Mouse (Mus musculus): ENCODE results near the gene Hpcal1. TPM values are rescaled to one million over a fixed set of nuclear protein-coding genes. Genes with fewer than 3 reads are reported as not detected.
A peak's percentile ranks its signal among the peaks of the same experiment; 100 is the strongest.

Hpcal1 gene
- polyA plus RNA-seq, 2 experiments: 44.1 to 55.7 TPM

- no peak for ATAC-seq (ENCODE audit: low FRiP score, low read depth)
- Histone ChIP-seq H3K4me2 (replicated peaks; ENCODE audit: low read depth, low read length, severe bottlenecking) (no peak overlapping the region), H3K27ac (replicated peaks; ENCODE audit: low read depth, low read length) (no peak overlapping the region), H3K4me3 (replicated peaks; ENCODE audit: low read length) (no peak overlapping the region), H3K36me3 (ENCODE audit: control insufficient read depth, insufficient read depth, low read length) (no peaks in the 10 kb centered on the region), H3K9me3 (ENCODE audit: control insufficient read depth, low read length) (no peaks in the 10 kb centered on the region), H3K9ac (ENCODE audit: low read depth, low read length, severe bottlenecking) (no peak overlapping the region), H3K4me1 (ENCODE audit: control insufficient read depth, insufficient read depth, low read length) (no peaks in the 10 kb centered on the region; the same call in 1 of the 2 replicates), H3K27me3 (ENCODE audit: control insufficient read depth, insufficient read depth, low read length) (no peaks in the 10 kb centered on the region)
- no peak for TF ChIP-seq POLR2A (IDR thresholded peaks at IDR 0.05; ENCODE audit: borderline replicate concordance, extremely low read depth, insufficient read depth, insufficient read length)
- 49% methylated on average over 2 of the region's 2 CpGs for WGBS
- no peak for DNase-seq (ENCODE audit: low spot score)
Observed at GRCm38 (mm10) chr12:17686116-17686515, 4.5 kb upstream of the Hpcal1 start.

- Histone ChIP-seq H3K4me1 (ENCODE audit: control insufficient read depth, insufficient read depth, low read length) (peaks cover 12% of the 10 kb centered on the region), H3K27ac (replicated peaks; ENCODE audit: low read depth, low read length) (no peak overlapping the region), H3K36me3 (ENCODE audit: control insufficient read depth, insufficient read depth, low read length) (no peaks in the 10 kb centered on the region), H3K27me3 (ENCODE audit: control insufficient read depth, insufficient read depth, low read length) (0 out of 2 replicates have a peak, but pooled peaks cover 4% of the 10 kb centered on the region), H3K9ac (ENCODE audit: low read depth, low read length, severe bottlenecking) (no peak overlapping the region), H3K9me3 (ENCODE audit: control insufficient read depth, low read length) (no peaks in the 10 kb centered on the region), H3K4me3 (replicated peaks; ENCODE audit: low read length) (no peak overlapping the region), H3K4me2 (replicated peaks; ENCODE audit: low read depth, low read length, severe bottlenecking) (no peak overlapping the region)
- WGBS: 90% methylated on average over 3 of the region's 3 CpGs
- ATAC-seq (ENCODE audit: low FRiP score, low read depth) (no peak), DNase-seq (ENCODE audit: low spot score) (no peak)
- no peak for TF ChIP-seq POLR2A (IDR thresholded peaks at IDR 0.05; ENCODE audit: borderline replicate concordance, extremely low read depth, insufficient read depth, insufficient read length)
Observed at GRCm38 (mm10) chr12:17688913-17689312, 1.7 kb upstream of the Hpcal1 start.

- no peak overlapping the region for H3K27ac ChIP-seq (replicated peaks; ENCODE audit: low read depth, low read length)
Observed at GRCm38 (mm10) chr12:17689931-17690563, 609 bp upstream of the Hpcal1 start.

GRCm38 (mm10) chr12:17691320-17691876 is 742 bp downstream of the Hpcal1 start:
- peak overlapping the region; percentile 94 for H3K4me2 ChIP-seq (replicated peaks; ENCODE audit: low read depth, low read length, severe bottlenecking)
- no peaks in the 10 kb centered on the region for H3K9me3 ChIP-seq (ENCODE audit: control insufficient read depth, low read length)
- no peak for TF ChIP-seq POLR2A (IDR thresholded peaks at IDR 0.05; ENCODE audit: borderline replicate concordance, extremely low read depth, insufficient read depth, insufficient read length)
- DNase-seq (ENCODE audit: low spot score) (no peak), ATAC-seq (ENCODE audit: low FRiP score, low read depth) (no peak)
- under 1% methylated on average over 25 of the region's 30 CpGs for WGBS
- H3K36me3 ChIP-seq (ENCODE audit: control insufficient read depth, insufficient read depth, low read length): no peaks in the 10 kb centered on the region
- no peak overlapping the region for H3K27ac ChIP-seq (replicated peaks; ENCODE audit: low read depth, low read length)
- peak overlapping the region; percentile 67 for H3K9ac ChIP-seq (ENCODE audit: low read depth, low read length, severe bottlenecking)
- 0 out of 2 replicates have a peak, but pooled peaks cover 4% of the 10 kb centered on the region for H3K27me3 ChIP-seq (ENCODE audit: control insufficient read depth, insufficient read depth, low read length)
- peaks cover 18% of the 10 kb centered on the region for H3K4me1 ChIP-seq (ENCODE audit: control insufficient read depth, insufficient read depth, low read length)
- H3K4me3 ChIP-seq (replicated peaks; ENCODE audit: low read length): peak overlapping the region; percentile 71

More at GRCm38 (mm10) chr12:17689931-17690563, 609 bp upstream of the Hpcal1 start:
- H3K4me3 ChIP-seq (replicated peaks; ENCODE audit: low read length): peak overlapping the region; percentile 71
- WGBS: 10% methylated on average over 19 of the region's 20 CpGs
- no peaks in the 10 kb centered on the region for H3K9me3 ChIP-seq (ENCODE audit: control insufficient read depth, low read length)
- 0 out of 2 replicates have a peak, but pooled peaks cover 4% of the 10 kb centered on the region for H3K27me3 ChIP-seq (ENCODE audit: control insufficient read depth, insufficient read depth, low read length)
- H3K4me1 ChIP-seq (ENCODE audit: control insufficient read depth, insufficient read depth, low read length): peaks cover 18% of the 10 kb centered on the region
- no peak for TF ChIP-seq POLR2A (IDR thresholded peaks at IDR 0.05; ENCODE audit: borderline replicate concordance, extremely low read depth, insufficient read depth, insufficient read length)
- ATAC-seq (ENCODE audit: low FRiP score, low read depth) (peak; percentile 64), DNase-seq (ENCODE audit: low spot score) (no peak)
- no peaks in the 10 kb centered on the region for H3K36me3 ChIP-seq (ENCODE audit: control insufficient read depth, insufficient read depth, low read length)
- peak overlapping the region; percentile 94 for H3K4me2 ChIP-seq (replicated peaks; ENCODE audit: low read depth, low read length, severe bottlenecking)
- H3K9ac ChIP-seq (ENCODE audit: low read depth, low read length, severe bottlenecking): no peak overlapping the region

GRCm38 (mm10) chr12:17691891-17692321 is 1.2 kb downstream of the Hpcal1 start:
- H3K4me1 ChIP-seq (ENCODE audit: control insufficient read depth, insufficient read depth, low read length): peaks cover 18% of the 10 kb centered on the region
- no peak overlapping the region for H3K27ac ChIP-seq (replicated peaks; ENCODE audit: low read depth, low read length)
- 0 out of 2 replicates have a peak, but pooled peaks cover 4% of the 10 kb centered on the region for H3K27me3 ChIP-seq (ENCODE audit: control insufficient read depth, insufficient read depth, low read length)
- no peaks in the 10 kb centered on the region for H3K9me3 ChIP-seq (ENCODE audit: control insufficient read depth, low read length)
- WGBS: under 1% methylated on average over 23 of the region's 23 CpGs
- no peaks in the 10 kb centered on the region for H3K36me3 ChIP-seq (ENCODE audit: control insufficient read depth, insufficient read depth, low read length)
- H3K4me2 ChIP-seq (replicated peaks; ENCODE audit: low read depth, low read length, severe bottlenecking): peak overlapping the region; percentile 94
- peak overlapping the region; percentile 67 for H3K9ac ChIP-seq (ENCODE audit: low read depth, low read length, severe bottlenecking)
- no peak for TF ChIP-seq POLR2A (IDR thresholded peaks at IDR 0.05; ENCODE audit: borderline replicate concordance, extremely low read depth, insufficient read depth, insufficient read length)
- no peak for ATAC-seq (ENCODE audit: low FRiP score, low read depth)
- H3K4me3 ChIP-seq (replicated peaks; ENCODE audit: low read length): peak overlapping the region; percentile 71
- DNase-seq (ENCODE audit: low spot score): no peak

Data from limb, embryonic 14.5 days (tissue).